Mouse (Mus musculus): ENCODE data around the gene Cep170. TPM values are rescaled to one million over a fixed set of nuclear protein-coding genes. Genes with fewer than 3 reads are reported as not detected.

Gene Cep170
- total RNA-seq, 4 experiments from 2014 or later, result 16.7 to 22.9 (median 20.5) TPM

GRCm38 (mm10) chr1:176749708-176750107, 64.2 kb downstream of the Cep170 start:
- DNase-seq (ENCODE audit: low spot score), result no peak

DNA sequence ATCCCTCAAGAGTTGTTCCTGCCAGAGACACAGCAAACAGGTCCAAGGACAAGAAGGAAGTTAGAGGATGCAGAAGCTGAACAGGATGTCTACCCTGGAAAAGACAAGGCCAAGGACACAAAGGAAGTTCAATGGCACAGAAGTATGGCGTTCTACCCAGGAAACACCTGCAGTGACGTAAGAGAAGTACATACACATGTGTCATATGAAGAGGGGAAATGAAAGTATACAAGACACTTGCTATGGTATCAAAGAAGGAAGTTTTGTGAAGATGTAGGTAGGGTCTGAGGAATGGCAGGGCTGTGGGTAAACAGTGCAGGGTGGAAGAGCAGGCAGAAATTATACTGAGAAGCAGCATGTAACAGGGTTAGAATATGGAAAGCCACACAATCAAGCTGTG, 81.0 kb downstream of the Cep170 start:
- no peak for DNase-seq (ENCODE audit: low spot score)

GRCm38 (mm10) chr1:176730528-176730927, 83.3 kb downstream of the Cep170 start:
- no peak for DNase-seq (ENCODE audit: low spot score)

GRCm38 (mm10) chr1:176727372-176727771, 86.5 kb downstream of the Cep170 start:
- DNase-seq (ENCODE audit: low spot score), result no peak

DNA sequence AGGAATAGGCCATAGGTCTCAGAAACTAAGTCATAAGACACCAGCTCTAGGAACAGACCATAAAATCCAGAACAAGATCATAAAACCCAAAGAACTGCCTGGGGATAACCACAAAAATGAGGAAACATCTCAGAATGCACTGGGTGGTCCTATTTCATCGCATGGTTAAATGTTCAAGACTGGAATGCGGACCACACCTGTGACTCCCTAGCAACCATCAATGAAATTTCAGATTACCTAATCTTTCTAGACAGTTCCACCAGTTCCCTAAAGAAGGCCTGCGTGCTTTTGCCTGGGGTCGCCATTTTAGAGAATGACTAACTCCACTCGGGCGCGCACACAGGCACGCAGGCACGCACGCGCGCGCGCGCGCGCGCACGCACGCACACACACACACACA, 89.1 kb downstream of the Cep170 start:
- DNase-seq (ENCODE audit: low spot score), result no peak

DNA sequence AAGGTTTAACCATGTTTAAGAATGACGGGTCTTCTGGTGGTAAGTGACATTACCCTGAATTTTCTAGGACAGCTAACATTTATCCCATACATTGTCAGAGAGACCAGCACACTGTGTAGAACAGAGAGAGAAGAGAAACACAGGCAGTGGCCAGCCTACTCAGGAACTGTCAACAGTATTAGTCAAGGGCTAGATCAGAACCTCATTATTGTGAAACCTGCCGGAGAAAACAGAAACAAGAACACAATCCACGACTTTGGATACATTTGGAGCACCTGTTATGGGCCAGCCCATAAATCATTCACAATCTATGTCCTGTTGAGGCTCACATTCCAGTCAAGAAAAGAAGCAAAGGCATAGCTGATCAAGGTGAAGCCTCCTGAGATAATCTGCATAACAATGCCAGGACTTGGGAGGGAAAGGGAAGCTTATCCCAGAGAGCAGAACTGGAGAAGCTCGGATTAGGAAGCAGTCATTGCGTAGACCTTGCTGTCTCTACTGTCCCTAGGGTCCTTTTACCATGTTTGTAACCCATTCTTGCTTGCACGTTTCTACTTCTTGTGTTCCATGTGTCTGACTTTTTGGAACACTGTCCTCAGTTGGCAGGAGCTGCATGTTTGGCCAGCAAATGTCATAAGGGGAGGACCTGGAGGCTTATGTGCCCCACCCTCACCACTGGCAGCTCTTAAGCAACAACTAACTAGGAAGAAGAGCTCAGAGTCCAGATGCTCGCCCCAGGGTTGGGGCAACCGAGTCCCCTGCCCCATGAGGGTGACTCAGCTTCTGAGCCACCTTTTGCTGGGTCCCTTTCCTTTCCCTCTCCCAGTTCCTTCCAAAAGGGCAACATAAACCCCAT, 89.8 kb downstream of the Cep170 start:
- DNase-seq (ENCODE audit: low spot score), result no peak

DNA sequence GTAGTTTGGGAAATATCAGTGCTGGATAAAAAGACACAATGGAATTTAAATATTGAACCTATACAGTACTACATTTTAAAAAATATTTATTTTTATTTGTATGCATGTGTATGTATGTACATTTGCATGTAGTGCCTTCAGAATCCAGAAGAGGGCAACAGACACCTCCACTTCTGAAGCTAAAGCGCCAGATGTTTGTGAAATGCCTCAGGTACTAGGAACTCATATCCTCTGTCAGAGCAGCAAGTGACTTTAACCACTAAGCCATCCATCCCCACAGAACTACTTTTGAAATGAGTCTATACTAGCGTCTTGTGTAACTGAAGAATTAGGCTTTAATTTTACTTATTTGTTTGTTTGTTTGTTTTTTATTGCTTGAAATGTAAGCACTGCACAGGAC, 101.4 kb downstream of the Cep170 start:
- peak; percentile 24 for DNase-seq (ENCODE audit: low spot score)

DNA sequence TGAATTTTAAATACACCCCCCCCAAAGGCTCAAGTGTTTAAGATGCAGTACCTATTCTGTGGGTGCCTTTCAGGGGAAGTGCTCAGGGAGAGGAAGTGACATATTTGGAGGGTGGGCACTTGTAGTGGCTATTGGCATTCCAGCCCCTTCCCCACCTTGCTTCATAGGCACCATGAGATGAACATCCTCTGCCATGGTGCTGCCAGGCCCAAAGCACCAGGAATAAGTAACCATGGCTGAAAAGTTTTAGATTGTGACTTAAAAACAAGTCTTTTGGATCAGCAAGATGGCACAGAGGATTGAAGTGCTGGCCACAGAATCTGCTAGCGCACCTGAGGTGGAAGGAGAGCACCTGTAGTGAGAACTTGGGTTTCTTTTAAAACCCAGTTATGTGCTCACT, 113.6 kb downstream of the Cep170 start:
- DNase-seq (ENCODE audit: low spot score), result no peak

- DNase-seq (ENCODE audit: low spot score), result no peak
Measured at GRCm38 (mm10) chr1:176699793-176700192, 114.1 kb downstream of the Cep170 start.

DNA sequence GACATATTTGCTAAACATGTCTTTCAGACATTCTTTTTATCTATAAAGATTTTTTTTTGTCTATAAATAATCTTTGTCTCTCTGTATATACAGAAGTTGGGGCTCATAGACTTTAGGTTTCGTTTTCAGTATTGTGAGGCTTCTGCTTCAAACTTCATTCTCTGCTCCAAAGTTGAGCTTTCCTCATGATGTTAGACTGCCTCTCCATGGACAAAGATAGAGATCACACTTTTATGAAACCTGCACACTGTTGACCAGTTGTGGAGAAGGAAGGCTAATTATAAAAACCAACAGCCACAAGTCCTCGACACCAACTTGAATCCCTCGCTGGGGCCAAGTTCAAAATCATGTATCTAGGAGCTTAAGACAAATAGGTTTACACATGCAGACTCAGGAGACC, 115.2 kb downstream of the Cep170 start:
- no peak for DNase-seq (ENCODE audit: low spot score)

DNA sequence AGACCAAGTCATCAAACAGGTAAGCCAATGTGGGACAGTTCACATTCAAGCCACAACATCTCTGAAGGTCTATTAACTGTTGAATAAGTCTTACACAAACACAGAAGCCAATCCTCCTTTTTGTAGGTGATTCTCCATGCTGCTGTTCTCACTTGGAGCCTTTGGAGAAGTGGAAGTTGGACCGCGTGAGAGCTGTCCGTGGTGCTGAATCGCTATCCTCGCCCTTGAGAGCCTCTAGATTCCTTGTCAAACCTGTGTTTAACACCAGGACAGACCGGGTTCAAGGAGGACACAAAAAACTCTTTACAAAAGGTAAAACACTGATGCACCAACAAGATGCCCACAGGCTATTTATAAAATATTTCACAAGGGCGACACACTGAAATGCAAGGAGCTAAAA, 116.8 kb downstream of the Cep170 start:
- DNase-seq (ENCODE audit: low spot score), result peak; percentile 13

- no peak for DNase-seq (ENCODE audit: low spot score)
Measured at GRCm38 (mm10) chr1:176691101-176691500, 122.8 kb downstream of the Cep170 start.

DNA sequence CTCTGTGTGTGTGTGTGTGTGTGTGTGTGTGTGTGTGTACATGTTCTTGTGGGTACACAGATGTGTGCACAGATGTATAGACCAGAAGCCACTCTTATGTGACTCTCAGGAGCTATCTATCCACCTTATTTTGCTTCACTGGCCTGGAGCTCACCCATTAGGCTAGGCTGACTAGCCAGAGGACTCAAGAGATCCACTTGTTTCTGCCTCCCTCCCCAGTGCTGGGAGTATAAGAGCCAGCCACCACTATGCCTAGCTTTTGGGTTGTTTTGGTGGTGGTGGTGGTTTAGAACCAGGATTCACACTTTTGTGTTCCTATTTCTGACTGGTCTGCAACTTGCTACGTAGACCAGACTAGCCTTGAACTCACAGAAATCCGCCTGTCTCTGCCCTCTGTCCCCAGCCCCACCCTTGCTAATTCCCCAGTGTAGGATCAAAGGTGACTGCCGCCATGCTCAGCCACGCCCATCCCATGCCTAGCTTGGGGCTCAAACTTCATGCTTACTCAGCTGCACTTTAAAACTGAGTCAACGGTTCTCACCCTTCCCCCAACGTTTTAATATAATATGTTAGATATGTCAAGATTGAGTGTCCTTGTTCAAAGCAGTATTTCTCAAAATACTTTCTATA, 125.5 kb downstream of the Cep170 start:
- no peak for DNase-seq (ENCODE audit: low spot score)

Small RNA genes lying within 50 kb of the gene (microRNA-seq; reads per million reads assigned to microRNA genes)
- gene Mir350, result 178 reads per million, percentile 66 among the genes with 10 or more reads in this experiment

Other genes with a start within 250 kb of the Cep170 start
- gene Sdccag8, start 593 bp upstream of the Cep170 start, total RNA-seq (2022), result 1 to 10 TPM; 3.4 to 5.7 (median 4.1) TPM